Mouse (Mus musculus): ENCODE data around the gene Lrig1. TPM values are rescaled to one million over a fixed set of nuclear protein-coding genes. Genes with fewer than 3 reads are reported as not detected.

The Lrig1 gene
- total RNA-seq, 1 experiment from 2014 or later = 18.5 TPM

- DNase-seq = no peak
Measured at GRCm38 (mm10) chr6:94618671-94619070, 81.3 kb downstream of the Lrig1 start.

DNA sequence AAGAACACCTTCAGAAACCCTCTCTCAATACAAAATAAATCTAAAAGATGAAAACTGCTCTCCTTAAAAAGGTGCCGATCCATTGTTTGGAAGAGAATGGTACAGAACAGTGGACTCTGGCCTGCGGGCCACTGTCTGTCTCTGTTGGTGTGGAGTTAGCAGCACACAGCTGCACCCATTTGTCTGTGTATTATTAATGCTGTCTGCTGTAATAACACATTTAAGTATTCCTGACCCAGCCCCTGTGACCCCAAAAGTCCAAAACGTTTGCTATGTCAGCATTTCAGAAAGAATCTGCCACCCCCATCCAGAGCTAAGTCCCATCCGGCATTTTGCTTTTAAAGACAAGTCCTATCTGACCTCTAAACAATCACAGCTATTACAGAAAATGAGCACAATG lies 84.0 kb downstream of the Lrig1 start:
- DNase-seq = no peak

- DNase-seq = no peak
Measured at GRCm38 (mm10) chr6:94614346-94614745, 85.6 kb downstream of the Lrig1 start.

DNA sequence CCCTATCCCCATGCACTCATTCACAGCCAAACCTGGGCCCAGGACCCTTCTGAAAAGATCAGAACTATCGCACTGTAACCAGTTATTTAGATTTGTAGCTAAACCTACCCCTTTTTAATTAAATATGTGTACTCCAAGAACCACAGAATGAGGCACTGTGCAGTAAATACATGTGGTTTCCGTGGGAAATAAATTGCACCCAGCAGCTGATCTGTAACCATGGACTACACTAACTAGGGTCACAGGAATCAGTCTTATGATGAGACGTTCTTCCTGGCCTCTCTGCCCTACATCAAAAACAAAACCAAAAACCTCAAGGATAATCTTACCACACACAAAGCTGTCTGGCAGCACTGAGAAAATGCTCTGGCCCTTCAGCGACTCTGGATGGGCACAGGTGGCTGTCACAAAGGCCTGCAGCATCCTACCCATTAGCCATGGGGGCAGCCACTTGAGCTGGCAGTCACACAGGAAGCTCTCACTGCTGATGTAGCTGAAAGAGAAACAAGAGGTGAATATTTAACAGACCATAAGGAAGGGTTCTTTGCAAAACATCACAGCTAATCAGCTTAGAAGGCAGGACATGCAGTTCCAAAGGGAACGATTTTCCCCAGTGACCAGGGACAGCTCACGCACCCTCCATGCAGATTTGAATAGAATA lies 86.6 kb downstream of the Lrig1 start:
- no peak for DNase-seq

GRCm38 (mm10) chr6:94604546-94604945 lies 95.4 kb downstream of the Lrig1 start:
- DNase-seq = no peak

DNA sequence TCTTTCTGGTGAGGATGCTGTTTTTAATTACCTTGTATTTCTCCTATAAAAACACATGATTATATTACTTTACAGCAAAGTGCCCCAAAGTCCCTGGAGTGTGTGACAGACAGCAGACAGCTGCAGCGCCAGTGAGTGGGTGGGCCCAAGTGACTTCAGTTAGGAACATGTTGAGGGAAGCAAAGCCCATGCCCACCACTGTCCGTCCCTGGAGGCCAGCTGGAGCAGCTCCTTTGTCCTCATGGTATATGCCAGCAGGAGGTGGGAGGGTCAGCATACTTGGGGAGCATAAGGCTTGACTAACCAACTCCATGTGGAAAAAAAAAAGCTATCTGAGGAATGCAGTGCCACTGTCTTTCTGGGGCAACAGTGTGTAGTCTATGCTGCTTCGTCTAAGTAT lies 95.9 kb downstream of the Lrig1 start:
- no peak for DNase-seq

GRCm38 (mm10) chr6:94601811-94602210 lies 98.1 kb downstream of the Lrig1 start:
- DNase-seq = no peak

GRCm38 (mm10) chr6:94601101-94601500 lies 98.9 kb downstream of the Lrig1 start:
- DNase-seq = peak; percentile 79

- DNase-seq = no peak
Measured at GRCm38 (mm10) chr6:94599016-94599415, 100.9 kb downstream of the Lrig1 start.

GRCm38 (mm10) chr6:94598421-94598820 lies 101.5 kb downstream of the Lrig1 start:
- no peak for DNase-seq

- peak; percentile 67 for DNase-seq
Measured at GRCm38 (mm10) chr6:94596761-94597485, 103.0 kb downstream of the Lrig1 start.

DNA sequence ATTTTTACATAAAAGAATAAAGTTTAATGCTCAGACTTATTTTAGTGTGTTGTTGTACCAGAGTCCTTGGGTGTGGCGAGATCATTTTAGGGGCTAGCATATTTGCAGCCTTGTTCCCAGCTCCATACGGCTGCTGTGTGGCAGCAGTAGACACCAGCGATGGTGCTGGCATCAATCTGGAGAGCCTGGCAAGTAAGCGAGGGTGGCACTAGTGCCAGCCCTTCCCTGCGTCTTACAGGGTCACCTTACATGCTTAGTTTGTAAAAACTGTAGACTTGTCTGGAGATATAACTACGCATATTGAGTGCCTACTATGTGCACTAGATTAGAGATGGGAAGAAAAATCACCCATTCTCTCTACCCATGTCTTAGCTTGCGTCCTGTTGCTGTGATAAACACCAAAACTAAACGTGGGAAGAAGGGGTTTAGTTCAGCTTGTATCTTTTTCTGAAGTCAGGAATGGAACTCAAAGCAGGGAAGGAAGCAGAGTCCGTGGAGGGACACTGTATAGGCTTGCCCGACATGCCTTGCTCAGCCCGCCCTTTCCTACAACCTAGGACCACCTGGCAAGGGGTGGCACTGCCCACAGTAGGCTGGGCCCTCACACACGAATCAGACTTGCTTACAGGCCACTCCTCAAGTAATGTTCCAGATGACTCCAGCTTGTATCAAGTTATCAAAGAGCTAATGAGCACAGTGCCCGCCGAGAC lies 103.8 kb downstream of the Lrig1 start:
- DNase-seq = peak; percentile 57

- no peak for DNase-seq
Measured at GRCm38 (mm10) chr6:94595206-94595605, 104.8 kb downstream of the Lrig1 start.

GRCm38 (mm10) chr6:94594711-94595110 lies 105.2 kb downstream of the Lrig1 start:
- peak; percentile 18 for DNase-seq

- no peak for DNase-seq
Measured at GRCm38 (mm10) chr6:94594096-94594665, 105.8 kb downstream of the Lrig1 start.

GRCm38 (mm10) chr6:94592710-94593109 lies 107.2 kb downstream of the Lrig1 start:
- DNase-seq = no peak

DNA sequence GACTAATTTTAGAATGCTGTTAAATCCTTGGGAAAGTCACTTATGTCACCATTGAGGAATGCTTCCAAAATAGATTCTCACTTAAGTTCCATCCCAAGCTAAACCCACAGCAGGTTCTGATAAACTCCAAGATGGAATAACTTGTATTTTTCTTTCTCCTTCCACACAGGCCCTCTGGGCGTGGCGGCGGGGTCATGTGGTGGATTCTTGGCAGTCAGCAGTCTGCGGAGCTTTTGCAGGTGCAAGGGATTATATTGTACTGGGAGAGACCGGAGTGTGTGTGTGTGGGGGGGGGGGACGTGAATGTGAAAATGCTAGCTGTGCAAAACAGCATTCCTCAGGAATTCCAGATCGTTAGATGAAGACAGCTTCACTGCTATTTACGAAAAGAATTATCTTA lies 107.7 kb downstream of the Lrig1 start:
- peak; percentile 34 for DNase-seq

- no peak for DNase-seq
Measured at GRCm38 (mm10) chr6:94588365-94588764, 111.6 kb downstream of the Lrig1 start.

- no peak for DNase-seq
Measured at GRCm38 (mm10) chr6:94584976-94585375, 115.0 kb downstream of the Lrig1 start.

- DNase-seq = no peak
Measured at GRCm38 (mm10) chr6:94584147-94584695, 115.7 kb downstream of the Lrig1 start.

GRCm38 (mm10) chr6:94582055-94582454 lies 117.9 kb downstream of the Lrig1 start:
- no peak for DNase-seq

DNA sequence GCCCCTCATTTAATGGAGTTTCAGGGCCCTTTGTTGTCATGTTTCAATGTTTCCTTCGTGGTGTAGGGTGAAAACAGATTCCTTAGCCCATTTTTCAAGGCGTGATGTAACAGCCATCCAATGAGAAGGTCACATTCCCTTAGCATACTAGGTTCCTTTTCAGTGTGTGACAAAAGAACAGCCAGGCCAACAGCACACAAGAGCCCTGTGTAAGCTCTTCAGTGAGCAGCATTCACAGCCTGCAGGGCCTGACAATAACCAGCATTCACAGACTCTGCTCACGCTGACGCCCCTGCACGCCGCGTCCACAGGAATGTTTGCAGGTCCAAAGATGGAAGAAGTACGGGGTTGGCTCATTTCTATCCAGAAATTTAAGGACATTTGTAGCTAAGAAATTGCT lies 122.0 kb downstream of the Lrig1 start:
- no peak for DNase-seq

Measured in adrenal gland, postnatal 14 days (tissue).